Mouse (Mus musculus): Measurements from ENCODE around the gene Stpg4. TPM values are rescaled to one million over a fixed set of nuclear protein-coding genes. Genes with fewer than 3 reads are reported as not detected.

Stpg4 gene
- total and polyA plus RNA-seq, 3 experiments = not detected

- TF ChIP-seq TAL1 (IDR thresholded peaks at IDR 0.05; ENCODE audit: low read length) = no peak
- no peak for TF ChIP-seq MAX (IDR thresholded peaks at IDR 0.05; ENCODE audit: low read length)
Measured at GRCm38 (mm10) chr17:87469428-87469827, 41.9 kb upstream of the Stpg4 start (continued).

GRCm38 (mm10) chr17:87468616-87469015 lies 41.1 kb upstream of the Stpg4 start:
- DNase-seq (ENCODE audit: low read depth, low spot score) = no peak
- H3K27me3 ChIP-seq (ENCODE audit: control insufficient read depth in 1 of 2, insufficient read depth in 2 of 2, low read length in 2 of 2) = 0 out of 4 replicates have a peak, but pooled peaks cover 0 to 2% of the 10 kb centered on the region in 2 experiments
- TF ChIP-seq SMC3 (IDR thresholded peaks at IDR 0.05; ENCODE audit: low read depth, low read length) = no peak
- TF ChIP-seq ZKSCAN1 (IDR thresholded peaks at IDR 0.05; ENCODE audit: low read depth, low read length) = no peak
- TF ChIP-seq MAX (IDR thresholded peaks at IDR 0.05; ENCODE audit: low read length) = no peak
- no peak for TF ChIP-seq TBP (IDR thresholded peaks at IDR 0.05; ENCODE audit: low read depth, low read length)
- no peak for TF ChIP-seq CHD2 (IDR thresholded peaks at IDR 0.05; ENCODE audit: low read length)
- no peak for TF ChIP-seq RAD21 (IDR thresholded peaks at IDR 0.05; ENCODE audit: low read depth, low read length)
- H3K4me1 ChIP-seq (ENCODE audit: control insufficient read depth in 1 of 2, insufficient read depth in 2 of 2, low read length in 2 of 2) = peaks cover 2 to 16% of the 10 kb centered on the region in 2 experiments
- no peaks in the 10 kb centered on the region for H3K9me3 ChIP-seq (replicated peaks; ENCODE audit: insufficient read depth, low read length)
- H3K27ac ChIP-seq (ENCODE audit: control insufficient read depth, low read depth, low read length) = no peak overlapping the region
- H3K9ac ChIP-seq (ENCODE audit: control insufficient read depth, low read depth, low read length, poor library complexity, severe bottlenecking) = no peak overlapping the region
- H3K4me3 ChIP-seq (ENCODE audit: control insufficient read depth in 1 of 2, insufficient read depth in 1 of 2, low read depth in 2 of 2, low read length in 2 of 2) = no peak overlapping the region
- H3K36me3 ChIP-seq (ENCODE audit: control insufficient read depth in 1 of 2, insufficient read depth in 2 of 2, low read length in 2 of 2) = peaks cover 0 to 3% of the 10 kb centered on the region in 2 experiments; a peak in 2 of 4 replicates
- no peaks in the 10 kb centered on the region for H3K79me2 ChIP-seq (ENCODE audit: control insufficient read depth, insufficient read depth, low read length, poor library complexity)

DNA sequence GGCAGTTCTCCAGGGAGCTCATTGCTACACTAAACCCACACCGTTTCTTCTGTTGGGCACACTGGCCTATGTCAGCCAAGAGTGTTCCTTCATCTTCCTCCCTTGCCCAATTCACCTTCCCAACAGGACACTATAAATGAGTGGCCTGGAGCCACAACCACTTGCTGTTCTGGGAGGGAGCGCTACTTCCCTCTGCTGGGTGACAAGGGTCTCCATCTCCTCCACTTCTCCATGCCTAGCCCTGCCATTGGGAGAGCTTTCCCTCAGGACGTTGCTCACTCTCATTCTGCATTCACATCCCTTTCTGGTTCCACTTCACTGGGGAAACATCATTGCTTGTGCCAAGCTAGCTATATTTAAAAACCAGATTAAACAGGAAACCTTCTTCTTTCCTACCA lies 34.0 kb upstream of the Stpg4 start:
- H3K27me3 ChIP-seq (ENCODE audit: control insufficient read depth in 1 of 2, insufficient read depth in 2 of 2, low read length in 2 of 2) = peaks cover 2 to 8% of the 10 kb centered on the region in 2 experiments

More for the DNA sequence above, 34.0 kb upstream of the Stpg4 start:
- Histone ChIP-seq H3K4me3 (ENCODE audit: control insufficient read depth in 1 of 2, insufficient read depth in 1 of 2, low read depth in 2 of 2, low read length in 2 of 2) (no peak overlapping the region), H3K79me2 (ENCODE audit: control insufficient read depth, insufficient read depth, low read length, poor library complexity) (no peaks in the 10 kb centered on the region), H3K9me3 (replicated peaks; ENCODE audit: insufficient read depth, low read length) (no peaks in the 10 kb centered on the region), H3K4me1 (ENCODE audit: control insufficient read depth in 1 of 2, insufficient read depth in 2 of 2, low read length in 2 of 2) (peaks cover 0 to 9% of the 10 kb centered on the region in 2 experiments; a peak in 2 of 4 replicates), H3K27ac (ENCODE audit: control insufficient read depth, low read depth, low read length) (no peak overlapping the region), H3K9ac (ENCODE audit: control insufficient read depth, low read depth, low read length, poor library complexity, severe bottlenecking) (no peak overlapping the region), H3K36me3 (ENCODE audit: control insufficient read depth in 1 of 2, insufficient read depth in 2 of 2, low read length in 2 of 2) (no peaks in the 10 kb centered on the region)
- no peak for DNase-seq (ENCODE audit: low read depth, low spot score)
- no peak for TF ChIP-seq ZNF384 (IDR thresholded peaks at IDR 0.05; ENCODE audit: low read depth, low read length)
- TF ChIP-seq CTCF (IDR thresholded peaks at IDR 0.05 in 2 of 3, conservative IDR thresholded peaks at IDR 0.05 in 1 of 3; ENCODE audit: control insufficient read depth in 1 of 3, insufficient read depth in 1 of 3, low read depth in 2 of 3, low read length in 3 of 3, poor library complexity in 1 of 3, severe bottlenecking in 1 of 3) = peak in 1 of 3 experiments; percentile 12; a peak in 1 of 6 replicates
- TF ChIP-seq TBP (IDR thresholded peaks at IDR 0.05; ENCODE audit: low read depth, low read length) = no peak
- no peak for TF ChIP-seq POLR2AphosphoS5 (IDR thresholded peaks at IDR 0.05; ENCODE audit: borderline replicate concordance, low read depth, low read length)
- TF ChIP-seq SIN3A (IDR thresholded peaks at IDR 0.05; ENCODE audit: low read length) = no peak
- TF ChIP-seq ZMIZ1 (IDR thresholded peaks at IDR 0.05; ENCODE audit: low read depth, low read length) = no peak
- peak; percentile 13 for TF ChIP-seq RAD21 (IDR thresholded peaks at IDR 0.05; ENCODE audit: low read depth, low read length)
- TF ChIP-seq POLR2AphosphoS2 (IDR thresholded peaks at IDR 0.05; ENCODE audit: low read length) = no peak
- no peak for TF ChIP-seq HCFC1 (IDR thresholded peaks at IDR 0.05; ENCODE audit: low read depth, low read length)
- no peak for TF ChIP-seq MEF2A (IDR thresholded peaks at IDR 0.05; ENCODE audit: extremely low read depth, insufficient replicate concordance, low read depth, low read length, poor library complexity, severe bottlenecking)
- TF ChIP-seq MYB (IDR thresholded peaks at IDR 0.05; ENCODE audit: low read depth, low read length) = no peak
- no peak for TF ChIP-seq MYC (IDR thresholded peaks at IDR 0.05; ENCODE audit: low read depth, low read length)
- TF ChIP-seq EP300 (IDR thresholded peaks at IDR 0.05; ENCODE audit: low read depth in 1 of 2, low read length in 2 of 2) = no peak
- peak; percentile 20; the same call in 1 of the 2 replicates for TF ChIP-seq SMC3 (IDR thresholded peaks at IDR 0.05; ENCODE audit: low read depth, low read length)
- no peak for TF ChIP-seq POLR2A (IDR thresholded peaks at IDR 0.05; ENCODE audit: control insufficient read depth in 1 of 2, insufficient read depth in 1 of 2, low read depth in 1 of 2, low read length in 2 of 2, poor library complexity in 1 of 2)
- no peak for TF ChIP-seq JUND (IDR thresholded peaks at IDR 0.05; ENCODE audit: low read depth, low read length)
